Mouse (Mus musculus) skeletal muscle tissue, postnatal 0 days (tissue): ENCODE results near the gene Acaa1a. TPM values are rescaled to one million over a fixed set of nuclear protein-coding genes. Genes with fewer than 3 reads are reported as not detected.

Experiments used
- polyA plus RNA-seq: library from polyadenylated mRNA; unstranded; fragments of >200 nt; fragmentation: Nextera tagmentation; extraction: Ambion mirVana; gene quantifications from 2 replicates; pipeline ENCODE4 v1.2.1, GENCODE M21; 2015

The Acaa1a gene
- 69.8 and 81.8 TPM in 2 replicates for polyA plus RNA-seq

DNA sequence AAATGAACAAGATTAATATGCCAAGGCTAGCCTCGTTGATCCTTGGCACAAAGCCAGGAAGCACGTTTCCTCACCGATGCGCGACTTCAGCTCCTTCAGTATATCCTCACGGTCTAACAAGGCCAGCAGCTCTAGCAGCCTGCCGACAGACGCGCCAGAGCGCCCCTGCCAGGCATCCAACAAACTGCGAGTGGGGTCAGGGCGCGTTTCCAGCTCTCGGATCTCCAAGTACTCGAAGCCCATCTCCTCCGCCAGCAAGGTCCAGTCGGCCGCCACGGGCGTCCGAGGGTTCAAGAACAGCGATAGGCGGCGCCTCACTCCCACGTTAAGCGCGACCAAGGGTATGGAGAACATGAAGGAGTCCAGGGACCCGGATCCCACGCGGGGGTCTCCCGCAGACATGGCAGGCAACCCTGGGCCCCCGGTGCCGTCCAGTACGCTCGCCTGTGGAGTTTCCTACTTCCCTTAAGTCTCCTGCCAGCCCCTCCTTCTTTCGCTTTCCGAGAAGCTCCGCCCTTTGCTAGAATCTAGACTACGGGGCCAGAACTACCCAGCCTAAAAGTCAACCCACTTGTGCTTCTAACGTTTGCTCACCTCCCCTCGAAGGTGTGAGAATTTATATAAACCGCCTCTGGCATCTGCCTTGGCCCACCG, at the start of gene Acaa1a:
Gene Acaa1a (plus strand): TSS at position 119 of the 654 bp plus-strand sequence.

DNA sequence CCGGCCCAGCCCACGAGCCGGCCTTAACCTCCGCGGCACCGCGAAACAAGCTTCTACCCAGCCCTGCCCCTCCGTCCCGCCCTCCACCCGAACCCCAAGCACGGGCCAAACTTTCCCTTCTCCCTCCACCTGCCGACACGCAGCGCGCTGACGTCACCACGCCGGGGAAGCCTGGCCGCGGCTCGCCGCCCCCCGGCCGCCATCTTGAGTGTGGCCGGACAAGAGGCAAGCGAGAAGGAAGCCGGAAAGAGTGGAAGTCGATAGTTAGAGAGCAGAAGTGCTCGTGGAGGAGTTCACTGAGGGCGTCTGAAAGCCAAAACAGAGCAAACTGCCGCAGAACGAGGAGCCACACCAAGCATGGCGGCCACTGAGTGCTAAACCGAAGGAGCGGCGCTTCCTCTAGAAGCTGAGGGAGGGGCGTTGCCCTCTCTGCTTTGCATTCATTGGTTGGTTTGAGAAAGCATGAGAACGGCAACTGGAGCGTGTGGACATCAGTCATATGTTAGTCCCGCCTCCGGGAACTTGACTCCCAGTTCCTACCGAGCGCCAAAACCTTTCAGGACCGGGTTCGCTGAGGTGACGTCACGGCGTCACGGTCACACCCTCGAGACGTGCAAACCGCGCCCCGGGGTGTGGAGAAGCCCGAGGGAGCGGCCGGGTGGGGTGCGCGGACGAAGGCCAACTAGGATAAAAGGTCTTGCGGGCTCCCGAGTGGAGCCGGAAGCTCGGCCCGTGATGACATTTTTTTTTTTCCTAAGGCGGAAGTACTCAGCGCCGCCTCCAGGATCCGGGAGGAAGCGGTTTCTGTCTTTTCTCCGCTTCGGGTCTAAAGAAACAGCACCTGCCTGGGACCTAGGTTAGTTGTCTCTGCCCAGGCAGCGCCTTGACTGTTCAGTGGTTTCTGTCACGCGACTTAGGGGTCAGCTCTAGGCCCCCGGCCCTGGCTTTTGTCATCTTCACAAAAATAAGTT, 16.9 kb upstream of the Acaa1a start, which contains the start of gene Oxsr1:
Gene Oxsr1 (minus strand): TSS at position 139 of the 971 bp plus-strand sequence.

DNA sequence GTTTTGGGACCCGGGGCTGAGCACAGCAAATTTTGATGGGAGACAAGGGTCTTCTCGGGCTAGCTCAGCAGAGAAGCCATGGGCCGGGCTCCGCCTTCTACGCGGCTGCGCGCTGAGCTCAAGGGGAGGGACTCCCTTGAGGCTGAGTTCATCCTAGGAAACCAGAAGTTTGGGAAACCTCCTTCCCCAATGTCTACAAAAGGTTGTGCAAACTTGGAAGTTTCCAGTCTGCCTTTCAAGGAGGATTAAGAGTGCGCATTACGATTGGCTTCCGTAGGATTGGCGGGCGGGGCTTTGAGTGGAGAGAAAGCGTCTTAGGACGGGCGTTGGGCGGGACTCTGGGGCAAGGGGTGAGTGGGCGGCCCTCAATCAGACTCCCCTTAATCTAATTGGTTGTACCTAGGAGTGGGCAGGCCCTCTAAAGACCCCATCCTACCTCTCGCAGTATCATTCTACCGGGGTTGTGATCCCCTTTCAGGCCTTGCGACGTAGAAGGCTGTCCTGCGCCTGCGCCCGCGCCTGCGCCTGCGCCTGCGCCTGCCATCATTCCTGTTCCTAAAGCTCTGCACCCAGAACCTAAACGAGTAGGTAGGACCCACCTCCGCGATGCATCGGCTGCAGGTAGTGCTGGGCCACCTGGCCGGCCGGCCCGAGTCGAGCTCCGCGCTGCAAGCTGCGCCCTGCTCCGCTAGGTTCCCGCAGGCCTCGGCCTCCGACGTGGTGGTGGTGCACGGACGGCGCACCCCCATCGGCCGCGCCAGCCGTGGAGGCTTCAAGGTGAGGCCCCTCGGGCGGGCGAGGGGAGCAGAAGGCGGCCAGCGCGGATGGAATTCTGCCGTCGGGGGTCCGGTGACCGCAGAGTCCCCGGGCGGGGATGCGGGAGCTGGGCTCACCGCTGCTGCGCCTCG, 1.7 kb downstream of the Acaa1a start, which contains the start of gene Myd88:
Gene Myd88 (minus strand): TSS at position 503 of the 908 bp plus-strand sequence.

DNA sequence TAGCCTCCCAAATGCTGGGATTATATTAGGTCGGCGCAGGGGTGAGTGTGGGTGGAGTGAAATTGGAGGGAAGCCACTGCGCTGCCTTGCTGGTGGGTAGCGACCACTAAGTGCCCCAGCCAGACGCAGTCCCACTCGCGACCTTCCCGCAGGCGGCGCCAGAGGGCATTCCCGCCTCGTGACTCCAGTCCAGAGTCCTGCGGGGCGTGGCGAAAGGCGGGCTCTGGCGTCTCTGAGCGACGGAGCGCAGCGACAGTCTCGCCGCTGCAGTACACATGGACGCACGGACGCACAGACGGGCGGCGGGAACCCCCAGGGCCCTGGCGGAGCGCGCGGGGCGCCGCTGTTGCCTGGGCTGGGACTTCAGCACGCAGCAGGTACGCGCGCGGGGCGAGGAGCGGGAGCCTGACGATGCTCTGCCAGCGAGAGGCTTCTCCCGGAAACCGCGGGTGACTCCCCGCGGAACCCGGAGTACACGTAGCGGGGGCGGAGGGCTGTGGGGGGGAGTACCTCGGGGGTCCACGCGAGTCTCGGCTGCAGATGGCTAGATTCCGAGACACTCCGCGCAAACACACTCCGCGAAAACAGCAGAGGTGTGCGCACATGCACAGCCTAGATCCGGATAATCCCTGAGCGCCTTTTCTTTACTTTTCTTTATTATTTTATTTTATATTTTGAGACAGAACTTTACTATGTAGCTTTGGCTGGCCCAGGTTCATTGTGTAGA, 18.0 kb downstream of the Acaa1a start, which contains the start of gene Xylb:
Gene Xylb (plus strand): TSS at position 51 of the 727 bp plus-strand sequence.

DNA sequence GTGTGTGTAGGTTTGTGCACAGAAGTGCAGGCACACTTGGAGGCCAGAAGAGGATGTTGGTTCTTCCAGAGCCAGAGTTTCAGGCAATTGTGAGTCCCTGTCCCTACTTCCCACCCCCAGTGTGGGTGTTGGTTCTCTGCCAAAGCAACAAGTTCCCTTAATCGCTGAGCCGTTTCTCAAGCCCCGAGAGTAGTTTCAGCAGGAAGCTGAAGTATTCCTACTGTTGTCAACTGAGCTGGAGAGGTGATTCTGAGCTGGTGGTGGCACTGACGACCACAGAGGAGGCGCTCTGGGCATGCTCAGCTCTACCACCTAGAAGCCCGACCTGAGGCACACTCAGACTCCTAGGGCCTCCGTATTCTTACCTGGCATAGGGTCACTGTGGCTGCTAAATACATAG, 25.8 kb downstream of the Acaa1a start, which contains the start of gene Slc22a14:
Gene Slc22a14 (minus strand): TSS at position 270 of the 400 bp plus-strand sequence.

Other genes with a start within 250 kb of the Acaa1a start
- 9.3 and 11.6 TPM in 2 replicates for gene Plcd1, start 246.2 kb upstream of the Acaa1a start, polyA plus RNA-seq
- gene Dlec1, start 237.2 kb upstream of the Acaa1a start, polyA plus RNA-seq, result 0.06 and 0.16 TPM in 2 replicates
- gene Acaa1b, start 182.6 kb upstream of the Acaa1a start, polyA plus RNA-seq, result 1.6 and 8.8 TPM in 2 replicates
- not detected in 2 replicates for gene Gm47289, start 180.5 kb upstream of the Acaa1a start, polyA plus RNA-seq
- gene Slc22a13, start 130.6 kb upstream of the Acaa1a start, polyA plus RNA-seq, result not detected in 2 replicates
- gene Oxsr1, start 17.2 kb upstream of the Acaa1a start, polyA plus RNA-seq, result 7.4 and 8.1 TPM in 2 replicates
- 15.0 and 22.0 TPM in 2 replicates for gene Myd88, start 1.7 kb downstream of the Acaa1a start, polyA plus RNA-seq
- gene Xylb, start 17.7 kb downstream of the Acaa1a start, polyA plus RNA-seq, result 0.55 and 0.74 TPM in 2 replicates
- gene Slc22a14, start 25.9 kb downstream of the Acaa1a start, polyA plus RNA-seq, result 0.06 and 0.10 TPM in 2 replicates
- 17.0 and 21.7 TPM in 2 replicates for gene Acvr2b, start 62.4 kb downstream of the Acaa1a start, polyA plus RNA-seq
- 3.4 and 4.6 TPM in 2 replicates for gene Exog, start 105.3 kb downstream of the Acaa1a start, polyA plus RNA-seq
- 1.2 and 3.3 TPM in 2 replicates for gene Scn5a, start 239.3 kb downstream of the Acaa1a start, polyA plus RNA-seq